Mouse (Mus musculus) heart, embryonic 12.5 days (tissue): ENCODE results near the gene Tnnc1. TPM values are rescaled to one million over a fixed set of nuclear protein-coding genes. Genes with fewer than 3 reads are reported as not detected.

Source experiments
- ATAC-seq: fragments of 200-750 bp; cut with Nextera tagmentation; 2 replicates; pipeline ENCODE4 v1.8.0; 2017; ENCODE audit warnings: moderate TSS enrichment, moderate library complexity; ENCODE audit not compliant: insufficient number of reproducible peaks, low FRiP score
- H3K27ac ChIP-seq: fragments of 300-500 bp; sonication (generic); 2 replicates; pipeline ENCODE4 v1.5.1; 2016; ENCODE audit warnings: mild to moderate bottlenecking, moderate library complexity; ENCODE audit not compliant: poor library complexity, severe bottlenecking
- H3K27me3 ChIP-seq: fragments of 300-500 bp; sonication (generic); replicated peaks from 2 replicates; pipeline ENCODE4 v1.6.1; 2016; ENCODE audit warnings: mild to moderate bottlenecking, moderate library complexity
- H3K36me3 ChIP-seq: fragments of 300-500 bp; sonication (generic); 2 replicates; pipeline ENCODE4 v1.6.1; 2016; ENCODE audit warnings: mild to moderate bottlenecking, moderate library complexity
- H3K4me1 ChIP-seq: fragments of 300-500 bp; sonication (generic); replicated peaks from 2 replicates; pipeline ENCODE4 v1.6.1; 2016; ENCODE audit warnings: mild to moderate bottlenecking
- H3K4me2 ChIP-seq: fragments of 300-500 bp; sonication (generic); 2 replicates; pipeline ENCODE4 v1.6.1; 2016; ENCODE audit warnings: mild to moderate bottlenecking, moderate library complexity
- H3K4me3 ChIP-seq: fragments of 300-500 bp; sonication (generic); 2 replicates; pipeline ENCODE4 v1.5.1; 2016; ENCODE audit warnings: mild to moderate bottlenecking
- H3K9ac ChIP-seq: fragments of 300-500 bp; sonication (generic); 2 replicates; pipeline ENCODE4 v1.6.1; 2016; ENCODE audit warnings: mild to moderate bottlenecking, moderate library complexity
- H3K9me3 ChIP-seq: fragments of 300-500 bp; sonication (generic); replicated peaks from 2 replicates; pipeline ENCODE4 v1.6.1; 2016; ENCODE audit warnings: mild to moderate bottlenecking, moderate library complexity
- WGBS: fragments of 180-500 bp; shearing (Covaris S2); methylation state at CpG from one replicate; pipeline ENCODE4 v1.1.7; 2016; 5-methylcytosine and 5-hydroxymethylcytosine counted together
- polyA plus RNA-seq: library from polyadenylated mRNA; unstranded; fragments of >200 nt; fragmentation: Nextera tagmentation; extraction: Ambion mirVana; gene quantifications from 2 replicates; pipeline ENCODE4 v1.2.1, GENCODE M21; 2016

Gene Tnnc1
- polyA plus RNA-seq, 1 experiment from 2014 or later, result 3,245 TPM

DNA sequence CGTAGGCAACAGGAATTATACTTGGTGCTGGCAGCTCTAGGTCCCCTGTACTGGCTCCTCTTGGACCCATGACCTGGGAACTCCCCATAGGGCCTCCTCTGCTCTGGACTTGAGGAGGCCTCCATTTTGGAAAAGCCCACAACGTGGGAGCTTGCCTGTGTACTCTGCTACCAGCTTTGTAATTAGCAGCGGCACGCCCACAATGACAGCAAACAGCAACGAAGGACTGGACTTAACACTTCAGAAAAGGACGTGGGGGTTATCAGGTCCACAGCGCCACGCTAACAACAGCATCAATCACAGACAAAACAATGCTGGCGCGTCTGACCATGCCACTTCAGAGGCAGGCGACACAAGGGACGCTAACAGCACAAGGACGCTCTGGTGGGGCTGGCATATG lies 37.1 kb upstream of the Tnnc1 start:
- Histone ChIP-seq H3K9me3 (no peaks in the 10 kb centered on the region), H3K9ac (no peak overlapping the region), H3K36me3 (peaks cover 60% of the 10 kb centered on the region), H3K4me1 (peaks cover 63% of the 10 kb centered on the region), H3K27me3 (no peaks in the 10 kb centered on the region), H3K27ac (peak overlapping the region; percentile 30; the same call in 1 of the 2 replicates), H3K4me3 (no peak overlapping the region), H3K4me2 (no peak overlapping the region)
- 68% methylated on average over 13 of the region's 13 CpGs for WGBS
- ATAC-seq, result no peak

DNA sequence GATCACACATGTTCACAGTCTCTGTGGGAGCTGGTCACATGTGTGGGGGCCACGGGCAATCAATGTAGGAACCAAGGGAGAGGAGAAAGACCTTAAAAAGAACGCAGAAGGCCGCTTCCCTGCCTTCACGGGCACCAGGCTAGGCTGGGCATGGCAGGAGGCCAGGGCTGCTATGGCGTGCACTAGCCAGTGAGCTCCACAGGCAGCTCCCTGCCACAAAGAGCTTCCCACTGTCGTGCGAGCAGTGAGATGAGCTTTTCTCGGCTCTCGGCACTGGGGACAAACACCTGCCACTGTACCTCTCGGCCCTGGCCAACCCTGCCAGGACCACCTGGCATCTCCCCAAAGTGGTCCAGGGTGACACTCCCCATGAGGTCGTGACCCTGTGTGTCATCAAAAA lies 36.7 kb upstream of the Tnnc1 start:
- H3K36me3 ChIP-seq, result peaks cover 64% of the 10 kb centered on the region
- no peak overlapping the region for H3K4me2 ChIP-seq
- H3K9me3 ChIP-seq, result no peaks in the 10 kb centered on the region
- H3K27ac ChIP-seq, result peak overlapping the region; percentile 30; the same call in 1 of the 2 replicates
- H3K27me3 ChIP-seq, result no peaks in the 10 kb centered on the region
- no peak for ATAC-seq
- H3K4me1 ChIP-seq, result peaks cover 58% of the 10 kb centered on the region
- no peak overlapping the region for H3K9ac ChIP-seq
- no peak overlapping the region for H3K4me3 ChIP-seq
- 89% methylated on average over 11 of the region's 11 CpGs for WGBS

DNA sequence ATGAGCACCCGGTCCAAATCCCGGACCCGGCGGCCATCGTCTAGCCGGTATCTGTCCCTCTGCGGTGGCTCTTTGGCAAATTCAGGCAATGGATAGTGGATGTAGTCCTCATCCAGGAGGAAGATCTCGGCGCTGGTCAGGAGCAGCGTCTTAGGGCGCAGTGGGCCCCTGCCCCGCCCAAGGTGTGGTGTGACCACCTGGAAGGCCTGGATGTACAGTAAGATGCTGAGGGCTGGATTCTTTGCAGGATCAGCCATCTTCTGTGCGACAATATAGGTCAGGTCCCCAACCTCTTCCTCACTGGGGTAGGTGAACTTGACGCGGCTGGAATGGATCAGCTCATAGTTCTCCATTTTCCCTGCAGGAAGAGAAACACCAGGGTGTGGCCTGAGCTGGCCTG lies 36.3 kb upstream of the Tnnc1 start:
- no peaks in the 10 kb centered on the region for H3K9me3 ChIP-seq
- H3K36me3 ChIP-seq, result peaks cover 69% of the 10 kb centered on the region
- H3K4me1 ChIP-seq, result peaks cover 54% of the 10 kb centered on the region
- no peak overlapping the region for H3K9ac ChIP-seq
- H3K4me3 ChIP-seq, result no peak overlapping the region
- no peak overlapping the region for H3K4me2 ChIP-seq
- WGBS, result 96% methylated on average over 15 of the region's 15 CpGs
- no peaks in the 10 kb centered on the region for H3K27me3 ChIP-seq
- no peak overlapping the region for H3K27ac ChIP-seq
- no peak for ATAC-seq

DNA sequence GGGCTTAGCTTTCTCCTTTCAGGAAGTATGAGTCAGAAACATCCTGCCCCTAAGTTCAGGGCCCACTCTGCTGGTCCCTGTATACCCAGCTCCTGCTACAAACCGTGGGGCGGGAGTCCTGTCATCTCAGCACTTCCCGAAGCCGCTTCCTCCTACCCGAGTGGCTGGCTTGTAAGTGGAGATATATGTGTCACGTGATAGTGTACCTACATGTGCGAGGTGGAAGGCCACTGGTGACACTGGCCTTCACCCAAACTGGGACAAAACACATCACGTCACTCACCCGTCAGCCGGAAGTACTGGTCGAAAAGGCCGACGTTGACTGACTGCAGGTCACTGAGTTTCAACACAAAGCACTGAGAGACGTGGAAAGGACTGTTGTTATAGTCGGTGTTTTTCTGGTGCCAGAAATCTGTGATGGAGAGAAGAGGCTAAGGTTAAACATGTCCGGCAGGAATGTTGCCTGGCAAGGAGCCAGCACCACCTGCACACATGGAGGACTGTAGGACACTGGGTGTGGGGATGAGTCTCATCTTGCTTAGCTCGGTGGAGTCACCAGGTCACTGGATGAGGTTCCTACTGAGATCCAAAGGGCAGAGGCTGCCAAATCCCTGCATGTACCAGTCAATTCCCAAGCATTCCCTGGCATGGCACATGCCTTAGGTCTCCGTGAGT lies 35.2 kb upstream of the Tnnc1 start:
- H3K9me3 ChIP-seq, result no peaks in the 10 kb centered on the region
- peaks cover 51% of the 10 kb centered on the region for H3K4me1 ChIP-seq
- no peak; the same call in 1 of the 2 replicates for ATAC-seq
- peaks cover 80% of the 10 kb centered on the region for H3K36me3 ChIP-seq
- 0 out of 2 replicates have a peak overlapping the region, but pooled peaks have one; percentile 20 for H3K27ac ChIP-seq
- no peak overlapping the region for H3K4me2 ChIP-seq
- no peak overlapping the region; the same call in 1 of the 2 replicates for H3K9ac ChIP-seq
- H3K4me3 ChIP-seq, result no peak overlapping the region
- WGBS, result 67% methylated on average over 18 of the region's 18 CpGs
- H3K27me3 ChIP-seq, result no peaks in the 10 kb centered on the region

DNA sequence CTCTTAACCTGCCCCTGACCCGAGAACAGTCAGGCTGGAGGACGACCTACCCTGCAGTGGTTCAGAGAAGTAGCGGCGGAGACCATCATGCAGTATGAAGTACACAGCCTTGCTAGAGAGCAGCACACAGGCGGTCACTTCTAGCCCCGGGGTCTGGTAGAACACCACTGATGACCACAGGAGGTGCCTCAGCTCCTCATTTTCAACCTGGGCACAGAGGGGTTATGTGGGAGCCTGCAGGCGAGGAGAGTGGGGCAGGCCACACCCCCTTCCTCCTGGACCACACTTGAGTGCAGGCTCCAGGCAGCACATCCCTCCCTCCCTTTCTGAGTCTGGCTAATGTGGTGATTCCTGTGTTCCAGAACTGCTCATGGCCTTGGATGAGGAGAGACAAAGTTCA lies 34.6 kb upstream of the Tnnc1 start:
- Histone ChIP-seq H3K4me2 (no peak overlapping the region), H3K4me1 (peaks cover 48% of the 10 kb centered on the region), H3K9ac (no peak overlapping the region), H3K4me3 (no peak overlapping the region), H3K27ac (0 out of 2 replicates have a peak overlapping the region, but pooled peaks have one; percentile 20), H3K9me3 (no peaks in the 10 kb centered on the region), H3K36me3 (peaks cover 83% of the 10 kb centered on the region), H3K27me3 (no peaks in the 10 kb centered on the region)
- WGBS, result 85% methylated on average over 7 of the region's 7 CpGs
- no peak for ATAC-seq

DNA sequence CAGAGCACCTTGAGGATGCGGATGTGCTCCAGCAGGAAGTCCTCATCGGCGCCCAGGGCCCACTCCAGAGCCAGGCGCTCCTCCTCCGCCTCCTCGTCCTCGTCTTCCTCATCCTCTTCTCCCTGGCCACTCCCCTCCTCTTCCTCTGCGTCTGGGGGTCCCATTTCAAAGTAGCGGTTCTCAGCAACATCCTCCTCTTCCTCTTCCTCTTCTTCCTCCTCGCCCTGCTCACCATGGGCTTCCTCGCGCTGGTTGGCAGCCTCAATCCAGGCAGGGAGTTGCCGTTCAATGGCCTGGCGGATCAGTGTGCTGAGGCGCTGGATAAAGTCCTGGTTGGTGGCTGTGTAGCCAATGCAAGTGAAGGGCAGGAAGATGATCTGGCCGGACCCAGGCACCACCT lies 30.8 kb upstream of the Tnnc1 start:
- H3K4me2 ChIP-seq, result no peak overlapping the region
- ATAC-seq, result no peak
- H3K9ac ChIP-seq, result no peak overlapping the region
- 87% methylated on average over 16 of the region's 16 CpGs for WGBS
- peaks cover 96% of the 10 kb centered on the region for H3K36me3 ChIP-seq
- no peaks in the 10 kb centered on the region for H3K9me3 ChIP-seq
- H3K27me3 ChIP-seq, result no peaks in the 10 kb centered on the region
- no peak overlapping the region for H3K27ac ChIP-seq
- no peak overlapping the region for H3K4me3 ChIP-seq
- H3K4me1 ChIP-seq, result peaks cover 29% of the 10 kb centered on the region

DNA sequence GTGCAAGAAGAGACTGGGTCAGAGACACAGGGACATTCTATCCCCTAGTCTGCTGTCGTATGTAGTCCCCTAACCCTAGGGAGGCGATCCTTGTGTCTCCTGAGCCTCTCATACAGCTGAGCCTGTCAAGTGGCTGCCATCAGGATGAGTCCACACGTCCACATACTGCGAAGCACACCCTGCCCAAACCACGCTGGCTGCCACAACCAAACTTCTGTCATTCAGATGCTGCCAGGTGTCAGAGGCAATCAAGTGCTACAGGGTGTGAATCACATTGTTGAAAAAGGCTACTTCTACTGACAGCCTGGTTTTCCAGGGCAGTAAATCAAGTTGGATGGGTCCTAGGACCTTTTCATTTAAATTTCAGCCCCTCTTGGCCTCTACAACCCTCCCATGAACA lies 30.4 kb upstream of the Tnnc1 start:
- Histone ChIP-seq H3K9ac (no peak overlapping the region), H3K36me3 (peaks cover 96% of the 10 kb centered on the region), H3K4me3 (no peak overlapping the region), H3K27ac (no peak overlapping the region), H3K27me3 (no peaks in the 10 kb centered on the region), H3K4me1 (peaks cover 28% of the 10 kb centered on the region), H3K9me3 (no peaks in the 10 kb centered on the region), H3K4me2 (no peak overlapping the region)
- ATAC-seq, result no peak
- WGBS, result 87% methylated on average over 5 of the region's 5 CpGs

DNA sequence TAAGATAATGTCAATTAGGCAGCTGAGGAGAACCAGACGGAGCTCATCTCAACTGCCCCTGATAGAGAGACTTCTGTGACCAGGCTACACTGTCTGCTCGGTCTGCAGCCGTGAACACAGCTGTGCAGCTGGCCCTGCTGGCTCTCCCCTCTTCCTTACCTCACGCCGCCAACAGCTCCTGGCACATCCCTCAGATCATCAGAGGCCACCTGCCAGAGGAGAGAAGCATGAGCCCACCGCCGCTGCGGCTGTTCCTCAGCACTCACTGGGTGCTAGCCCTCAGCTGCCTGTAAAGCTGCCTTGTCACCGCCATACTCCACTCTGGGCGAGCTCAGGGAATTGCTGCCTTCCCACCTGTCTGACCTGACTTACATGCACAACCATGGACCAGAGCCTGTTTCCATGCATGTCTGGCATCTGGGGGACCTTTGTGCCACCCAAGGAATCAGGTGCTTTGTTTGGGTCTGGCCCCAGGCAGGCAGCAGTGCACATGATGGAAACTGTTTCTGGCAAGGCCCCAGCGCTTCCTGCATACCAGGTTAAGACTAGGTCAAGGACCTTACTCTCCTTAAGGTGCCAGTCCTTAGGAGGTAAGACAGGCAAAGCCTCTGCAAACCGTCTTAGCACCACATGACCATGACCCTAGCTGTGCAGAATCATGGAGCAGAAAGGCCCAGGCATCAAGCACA lies 28.3 kb upstream of the Tnnc1 start:
- Histone ChIP-seq H3K9me3 (no peaks in the 10 kb centered on the region), H3K4me2 (no peak overlapping the region), H3K27ac (peak overlapping the region; percentile 26; the same call in 1 of the 2 replicates), H3K36me3 (peaks cover 96% of the 10 kb centered on the region), H3K27me3 (no peaks in the 10 kb centered on the region), H3K4me3 (no peak overlapping the region), H3K4me1 (peaks cover 29% of the 10 kb centered on the region), H3K9ac (no peak overlapping the region)
- ATAC-seq, result no peak
- 73% methylated on average over 12 of the region's 12 CpGs for WGBS

DNA sequence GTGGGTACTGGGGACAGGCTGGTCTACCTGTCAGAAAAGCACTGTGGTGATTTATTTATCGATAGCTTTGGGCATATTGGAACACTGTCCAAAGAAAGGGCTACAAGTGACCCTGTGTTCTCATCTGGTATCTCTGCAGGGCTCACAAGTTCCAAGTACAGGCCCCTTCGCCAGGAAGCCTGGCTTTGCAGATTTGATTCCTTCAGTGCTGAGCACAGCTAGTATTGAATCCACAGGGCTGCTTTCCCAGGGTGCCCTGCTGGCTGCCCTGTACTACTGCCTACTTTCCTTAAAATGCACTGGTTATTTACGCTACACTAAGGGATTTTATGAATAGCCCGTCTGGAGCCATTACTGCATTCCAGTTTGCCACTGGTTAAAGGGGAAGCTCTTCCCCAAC lies 26.6 kb upstream of the Tnnc1 start:
- Histone ChIP-seq H3K4me3 (no peak overlapping the region), H3K36me3 (peaks cover 95% of the 10 kb centered on the region), H3K27me3 (no peaks in the 10 kb centered on the region), H3K9ac (no peak overlapping the region), H3K9me3 (no peaks in the 10 kb centered on the region), H3K4me1 (peaks cover 34% of the 10 kb centered on the region), H3K4me2 (no peak overlapping the region), H3K27ac (0 out of 2 replicates have a peak overlapping the region, but pooled peaks have one; percentile 14)
- ATAC-seq, result no peak
- WGBS, result 67% methylated on average over 4 of the region's 4 CpGs

DNA sequence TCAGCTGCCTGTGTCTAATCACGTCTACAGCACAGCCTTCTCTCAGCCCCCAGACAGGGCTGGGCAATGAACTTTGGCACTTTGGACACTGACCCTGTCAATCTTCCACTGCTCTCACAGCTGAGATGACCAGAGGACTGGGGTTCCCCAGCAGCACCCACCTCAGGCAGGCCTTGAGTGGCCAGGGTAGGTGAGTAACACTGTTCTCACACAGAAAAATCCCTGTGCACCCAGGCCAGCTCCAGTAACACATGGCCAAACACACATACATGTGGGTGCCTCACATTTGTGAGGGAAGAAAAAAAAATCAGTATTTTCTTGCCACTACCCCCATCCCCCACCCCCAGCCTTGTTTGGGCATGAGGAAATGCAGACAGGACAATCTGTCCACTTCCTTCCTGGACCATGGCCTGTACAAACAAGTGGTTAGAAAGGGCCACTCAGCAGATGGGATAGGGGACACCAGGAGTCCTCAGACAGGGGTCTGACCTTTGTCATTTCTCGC lies 25.3 kb upstream of the Tnnc1 start:
- Histone ChIP-seq H3K27me3 (no peaks in the 10 kb centered on the region), H3K27ac (peak overlapping the region; percentile 4; the same call in 1 of the 2 replicates), H3K4me3 (no peak overlapping the region), H3K9ac (no peak overlapping the region), H3K4me2 (no peak overlapping the region), H3K4me1 (peaks cover 46% of the 10 kb centered on the region), H3K36me3 (peaks cover 95% of the 10 kb centered on the region), H3K9me3 (no peaks in the 10 kb centered on the region)
- 65% methylated on average over 2 of the region's 2 CpGs for WGBS
- ATAC-seq, result peak; percentile 63

DNA sequence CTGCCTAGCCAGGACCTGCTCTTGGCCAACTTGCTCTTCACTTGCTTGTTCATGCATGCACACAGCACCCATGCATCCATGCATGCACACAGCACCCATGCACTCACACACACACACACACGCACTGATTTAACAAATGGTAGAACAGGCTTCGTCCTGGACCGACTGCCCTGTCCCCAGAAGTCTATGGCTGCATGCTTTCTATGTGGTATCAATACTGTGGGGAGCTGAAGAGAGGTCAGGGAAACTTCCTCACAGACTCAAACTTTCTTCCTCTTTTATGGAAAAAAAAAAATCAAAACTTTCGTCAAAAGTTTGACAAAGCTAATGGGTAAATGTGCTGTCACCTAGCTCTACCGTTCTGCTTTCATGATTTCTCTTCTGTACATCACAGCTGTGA lies 24.6 kb upstream of the Tnnc1 start:
- ATAC-seq, result 0 out of 2 replicates have a peak, but pooled peaks have one; percentile 1

More for the DNA sequence above, 24.6 kb upstream of the Tnnc1 start:
- peaks cover 98% of the 10 kb centered on the region for H3K36me3 ChIP-seq
- H3K4me2 ChIP-seq, result no peak overlapping the region
- no peaks in the 10 kb centered on the region for H3K27me3 ChIP-seq
- no peak overlapping the region for H3K4me3 ChIP-seq
- H3K9me3 ChIP-seq, result no peaks in the 10 kb centered on the region
- no peak overlapping the region for H3K9ac ChIP-seq
- H3K27ac ChIP-seq, result peak overlapping the region; percentile 23; the same call in 1 of the 2 replicates
- peaks cover 50% of the 10 kb centered on the region for H3K4me1 ChIP-seq
- 84% methylated on average over 5 of the region's 5 CpGs for WGBS
